Comparison of ENCODE assay signal across 8 mouse cellular contexts in the genomic region with DNA sequence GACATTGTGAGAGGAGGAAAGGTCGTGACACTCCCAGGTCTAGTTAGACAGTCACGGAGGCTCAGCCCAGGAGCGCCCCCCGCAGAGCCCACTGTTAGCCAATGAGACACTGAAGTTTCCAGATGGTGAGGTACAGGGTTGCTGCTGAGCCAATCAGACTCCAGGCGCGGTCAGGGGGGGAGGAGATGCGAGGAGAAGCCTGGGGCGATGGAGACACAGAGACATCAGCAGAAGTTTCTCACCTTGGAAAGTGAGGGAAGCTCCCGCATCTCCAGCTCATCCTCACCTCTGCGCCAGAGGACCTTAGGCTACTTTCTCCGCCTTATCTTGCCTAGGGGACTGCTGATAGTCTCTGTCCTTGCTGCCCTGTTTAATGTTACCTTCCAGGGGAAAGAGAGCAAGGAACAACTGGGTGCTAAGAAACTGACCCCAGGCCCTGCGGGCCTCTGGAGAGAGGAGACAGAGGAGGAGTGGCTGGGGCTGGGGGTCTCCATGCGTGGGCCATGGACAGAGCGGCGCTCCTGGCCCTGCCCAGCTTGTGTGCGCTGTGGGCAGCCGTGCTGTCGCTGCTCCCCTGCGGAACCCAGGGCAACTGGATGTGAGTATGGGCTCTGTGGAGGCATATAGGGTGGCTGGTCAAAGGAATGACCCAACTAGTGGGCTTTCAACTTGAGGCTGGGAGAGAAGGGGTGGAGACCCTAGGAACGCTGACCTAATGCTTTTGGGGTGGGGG. TPM values are rescaled to one million over a fixed set of nuclear protein-coding genes. Genes with fewer than 3 reads are reported as not detected.
DNase-seq lines count a peak whose midpoint lies in the region; ATAC-seq and TF ChIP-seq lines count a peak whose summit lies in the region.

A gene (plus strand): TSS at position 224 of the 733 bp plus-strand sequence.

- peak within 1 kb of the TSS; percentile 87 for H3K4me2 ChIP-seq in limb, embryonic 11.5 days (ENCODE audit: low read depth, severe bottlenecking)

- TF ChIP-seq CTCF in olfactory bulb, adult 2 months (IDR thresholded peaks at IDR 0.05; ENCODE audit: insufficient read depth, low read depth, low read length), result no peak

- peaks cover 22% of the 10 kb centered on the region for H3K4me1 ChIP-seq in megakaryocyte, embryonic 14.5 days
- H3K4me1 ChIP-seq in hindbrain, embryonic 10.5 days (replicated peaks), result peaks cover 22% of the 10 kb centered on the region
- H3K4me1 ChIP-seq in limb, embryonic 11.5 days (ENCODE audit: control insufficient read depth, insufficient read depth, low read length), result peaks cover 5% of the 10 kb centered on the region
- H3K4me1 ChIP-seq in olfactory bulb, adult 2 months (ENCODE audit: control insufficient read depth, insufficient read depth, low read length), result peaks cover 20% of the 10 kb centered on the region

- no peaks in the 10 kb centered on the region for H3K36me3 ChIP-seq in megakaryocyte, embryonic 14.5 days (replicated peaks; ENCODE audit: low read length)
- no peaks in the 10 kb centered on the region for H3K36me3 ChIP-seq in hindbrain, embryonic 10.5 days
- no peaks in the 10 kb centered on the region for H3K36me3 ChIP-seq in limb, embryonic 11.5 days (ENCODE audit: control insufficient read depth, insufficient read depth, low read length)

- peak within 1 kb of the TSS; percentile 91 for H3K4me3 ChIP-seq in megakaryocyte, embryonic 14.5 days (replicated peaks)
- H3K4me3 ChIP-seq in hindbrain, embryonic 10.5 days, result peak within 1 kb of the TSS; percentile 56
- H3K4me3 ChIP-seq in limb, embryonic 11.5 days (ENCODE audit: low read depth, low read length), result peak within 1 kb of the TSS; percentile 32
- peak within 1 kb of the TSS; percentile 31 for H3K4me3 ChIP-seq in olfactory bulb, adult 2 months (ENCODE audit: insufficient read depth, low read depth, low read length)

- 1% methylated on average over 20 of the region's 20 CpGs for WGBS in hindbrain, embryonic 10.5 days
- under 1% methylated on average over 20 of the region's 20 CpGs for WGBS in limb, embryonic 11.5 days
- 5% methylated on average over 20 of the region's 20 CpGs for WGBS in olfactory bulb, adult 2 months

- H3K9ac ChIP-seq in limb, embryonic 11.5 days (ENCODE audit: low read length), result peak within 1 kb of the TSS; percentile 2; the same call in 1 of the 2 replicates

- DNase-seq in adrenal gland, adult 2 months, result peak; percentile 19
- DNase-seq in adrenal gland, postnatal 4 days (ENCODE audit: low spot score in 2 of 2), result no peak
- peak; percentile 49 for DNase-seq in hindbrain, embryonic 10.5 days (ENCODE audit: low spot score)
- DNase-seq in limb, embryonic 11.5 days (ENCODE audit: low spot score), result peak; percentile 53

- no peak for ATAC-seq in megakaryocyte, adult 5-6 weeks (ENCODE audit: poor library complexity, severe bottlenecking)
- peak; percentile 58 for ATAC-seq in limb, embryonic 11.5 days (ENCODE audit: insufficient number of reproducible peaks, low FRiP score, low TSS enrichment, low read depth)
- ATAC-seq in megakaryocyte-erythroid progenitor cell, adult 5-6 weeks (replicated peaks; ENCODE audit: low FRiP score, low TSS enrichment, poor library complexity, severe bottlenecking), result no peak

- H3K27me3 ChIP-seq in megakaryocyte, embryonic 14.5 days (replicated peaks), result peaks cover 50% of the 10 kb centered on the region
- H3K27me3 ChIP-seq in hindbrain, embryonic 10.5 days (ENCODE audit: insufficient read depth, poor library complexity, severe bottlenecking), result peaks cover 67% of the 10 kb centered on the region
- H3K27me3 ChIP-seq in limb, embryonic 11.5 days (ENCODE audit: control insufficient read depth, insufficient read depth, low read length), result peaks cover 3% of the 10 kb centered on the region; the same call in 1 of the 2 replicates

- TF ChIP-seq POLR2A in olfactory bulb, adult 2 months (IDR thresholded peaks at IDR 0.05; ENCODE audit: insufficient read depth, low read depth, low read length), result no peak

- no peak within 1 kb of the TSS for H3K27ac ChIP-seq in hindbrain, embryonic 10.5 days
- H3K27ac ChIP-seq in limb, embryonic 11.5 days (replicated peaks; ENCODE audit: low read depth, low read length), result no peak within 1 kb of the TSS
- no peak within 1 kb of the TSS for H3K27ac ChIP-seq in olfactory bulb, adult 2 months (ENCODE audit: insufficient read depth, low read depth, low read length)

- peaks cover 4% of the 10 kb centered on the region; the same call in 1 of the 2 replicates for H3K9me3 ChIP-seq in megakaryocyte, embryonic 14.5 days
- H3K9me3 ChIP-seq in hindbrain, embryonic 10.5 days, result no peaks in the 10 kb centered on the region
- no peaks in the 10 kb centered on the region for H3K9me3 ChIP-seq in limb, embryonic 11.5 days (ENCODE audit: control insufficient read depth, low read length)

RNA-seq across cellular contexts. Expression of the gene that starts here (rescaled TPM):
- total RNA-seq in adrenal gland, adult 2 months (2021), result not detected
- polyA plus RNA-seq in adrenal gland, adult 2 months (2012; rRNA removed), result 0.11 and 0.41 TPM in 2 replicates
- under 1 TPM; 0.37 to 0.92 TPM for total RNA-seq in adrenal gland, postnatal 4 days (2021)
- polyA plus RNA-seq in megakaryocyte, embryonic 14.5 days (2012; ENCODE audit: insufficient read depth, low replicate concordance), result 0.20 TPM in 1 of 2 replicates, not detected in the other
- total RNA-seq in megakaryocyte, adult 5-6 weeks (2015), result not detected in 2 replicates
- not detected in 2 replicates for total RNA-seq in megakaryocyte, adult 5-6 weeks (2017)
- 0.50 and 1.6 TPM in 2 replicates for polyA plus RNA-seq in hindbrain, embryonic 10.5 days (2016; fragmentation: Nextera tagmentation; extraction: Ambion mirVana)
- polyA plus RNA-seq in limb, embryonic 11.5 days (2014; fragmentation: Nextera tagmentation; extraction: Ambion mirVana), result 0.51 and 0.88 TPM in 2 replicates
- polyA plus RNA-seq in olfactory bulb, adult 2 months (2012; ENCODE audit: insufficient read depth, insufficient read length, low replicate concordance, missing spikeins), result not detected in 2 replicates
- total RNA-seq in megakaryocyte-erythroid progenitor cell, adult 5-6 weeks (2014; fragmentation: Nextera tagmentation), result not detected in 2 replicates
- not detected in 2 replicates for total RNA-seq in megakaryocyte-erythroid progenitor cell, adult 5-6 weeks (2017)

Comparison
In these comparisons a context has a peak if more than half of its experiments do, and no peak if none do; other contexts are left out.
1. Peak in DNase-seq in adrenal gland, adult 2 months; RNA of the gene not detected or under 1 TPM.
2. Peak in DNase-seq, ATAC-seq, H3K4me3 ChIP-seq, H3K9ac ChIP-seq and H3K4me2 ChIP-seq in limb, embryonic 11.5 days; RNA of the gene not detected or under 1 TPM.
3. H3K4me3 ChIP-seq: peak in every context shown above with its lines; median percentile 91 in megakaryocyte, embryonic 14.5 days; 56 in hindbrain, embryonic 10.5 days; 32 in limb, embryonic 11.5 days; 31 in olfactory bulb, adult 2 months.